In genomic region chr3:32511191-32511550, GRCm38 (mm10) we compare ENCODE assay signal across 8 mouse cellular contexts. TPM values are rescaled to one million over a fixed set of nuclear protein-coding genes. Genes with fewer than 3 reads are reported as not detected.
A peak's percentile ranks its signal among the peaks of the same experiment; 100 is the strongest.
DNase-seq lines count a peak whose midpoint lies in the region; ATAC-seq and TF ChIP-seq lines count a peak whose summit lies in the region.

No protein-coding gene starts in this region.

- H3K9me3 ChIP-seq in hindbrain, embryonic 10.5 days = no peaks in the 10 kb centered on the region
- no peaks in the 10 kb centered on the region for H3K9me3 ChIP-seq in liver, postnatal 0 days (ENCODE audit: low read length)

- no peak for TF ChIP-seq EP300 in liver, postnatal 0 days (IDR thresholded peaks at IDR 0.05; ENCODE audit: low read depth)

- H3K36me3 ChIP-seq in hindbrain, embryonic 10.5 days = peaks cover 23% of the 10 kb centered on the region
- peaks cover 11% of the 10 kb centered on the region for H3K36me3 ChIP-seq in liver, postnatal 0 days (replicated peaks; ENCODE audit: insufficient read depth, low read length)

- peak overlapping the region; percentile 78 for H3K4me2 ChIP-seq in liver, postnatal 0 days (ENCODE audit: low read depth, low read length)

- no peak for TF ChIP-seq CTCF in liver, postnatal 0 days (IDR thresholded peaks at IDR 0.05; ENCODE audit: low read depth)

- ATAC-seq in liver, postnatal 0 days = no peak

- H3K4me3 ChIP-seq in hindbrain, embryonic 10.5 days = peak overlapping the region; percentile 91
- peak overlapping the region; percentile 78 for H3K4me3 ChIP-seq in liver, postnatal 0 days (ENCODE audit: low read depth, low read length)

- peak overlapping the region; percentile 88 for H3K9ac ChIP-seq in liver, postnatal 0 days (replicated peaks)

- no peaks in the 10 kb centered on the region for H3K27me3 ChIP-seq in hindbrain, embryonic 10.5 days (ENCODE audit: insufficient read depth, poor library complexity, severe bottlenecking)
- H3K27me3 ChIP-seq in liver, postnatal 0 days (ENCODE audit: insufficient read depth, low read length) = no peaks in the 10 kb centered on the region

- peak; percentile 57 for DNase-seq in embryo, embryonic 10.5 days (ENCODE audit: low spot score)
- DNase-seq in embryo, embryonic 9.5 days (ENCODE audit: extremely low spot score) = no peak
- DNase-seq in 3T3-L1 (ENCODE audit: low read depth, low spot score) = peak; percentile 54
- DNase-seq in brain, adult 2 months (ENCODE audit: low read depth, low spot score) = peak; percentile 56
- peak; percentile 25 for DNase-seq in hindbrain, embryonic 10.5 days (ENCODE audit: low spot score)
- no peak for DNase-seq in liver, postnatal 0 days
- peak; percentile 42 to 69 for DNase-seq in spleen, postnatal 4 days (ENCODE audit: low spot score in 2 of 2)
- no peak for DNase-seq in urinary bladder, postnatal 36 days (ENCODE audit: low spot score in 2 of 2)

- WGBS in hindbrain, embryonic 10.5 days = 11% methylated on average over 13 of the region's 13 CpGs
- 3% methylated on average over 13 of the region's 13 CpGs for WGBS in liver, postnatal 0 days (ENCODE audit: insufficient replicate concordance)

- peak overlapping the region; percentile 98 for H3K27ac ChIP-seq in hindbrain, embryonic 10.5 days
- H3K27ac ChIP-seq in liver, postnatal 0 days (ENCODE audit: low read depth) = peak overlapping the region; percentile 93

- peaks cover 50% of the 10 kb centered on the region for H3K4me1 ChIP-seq in hindbrain, embryonic 10.5 days (replicated peaks)
- H3K4me1 ChIP-seq in liver, postnatal 0 days (ENCODE audit: insufficient read depth) = peaks cover 20% of the 10 kb centered on the region

RNA-seq across cellular contexts. Expression of gene Zfp639, which starts 1.1 kb away (rescaled TPM):
- polyA plus RNA-seq in hindbrain, embryonic 10.5 days (2016; fragmentation: Nextera tagmentation; extraction: Ambion mirVana) = 37.8 and 42.6 TPM in 2 replicates
- polyA plus RNA-seq in liver, postnatal 0 days (2015; fragmentation: Nextera tagmentation; extraction: Ambion mirVana) = 13.5 and 14.0 TPM in 2 replicates

RNA-seq across cellular contexts. Expression of gene Mfn1, which starts 18.1 kb away (rescaled TPM):
- 24.8 and 24.9 TPM in 2 replicates for polyA plus RNA-seq in hindbrain, embryonic 10.5 days (2016; fragmentation: Nextera tagmentation; extraction: Ambion mirVana)
- polyA plus RNA-seq in liver, postnatal 0 days (2015; fragmentation: Nextera tagmentation; extraction: Ambion mirVana) = 19.5 and 21.7 TPM in 2 replicates

RNA-seq across cellular contexts. Expression of gene Kcnmb3, which starts 19.1 kb away (rescaled TPM):
- polyA plus RNA-seq in hindbrain, embryonic 10.5 days (2016; fragmentation: Nextera tagmentation; extraction: Ambion mirVana) = not detected in 2 replicates
- polyA plus RNA-seq in liver, postnatal 0 days (2015; fragmentation: Nextera tagmentation; extraction: Ambion mirVana) = not detected in 2 replicates

Comparison
In these comparisons a context has a peak if more than half of its experiments do, and no peak if none do; other contexts are left out.
1. DNase-seq: peak in embryo, embryonic 10.5 days (single experiment), 3T3-L1 (single experiment), brain, adult 2 months (single experiment), hindbrain, embryonic 10.5 days (single experiment) and spleen, postnatal 4 days (2 of 2); none in embryo, embryonic 9.5 days (single experiment), liver, postnatal 0 days (single experiment) and urinary bladder, postnatal 36 days (0 of 2).